In genomic region chr13:64573711-64574110, GRCm38 (mm10) we compare ENCODE assay signal across 9 mouse cellular contexts.
DNase-seq lines count a peak whose midpoint lies in the region; ATAC-seq and TF ChIP-seq lines count a peak whose summit lies in the region.
"Had no signal": no experiment of that assay in that cellular context is flagged by ENCODE, and none has a peak within 500 bp of the region (broad histone marks: within the 10 kb centered on the region; RNA-seq: fewer than 3 reads in every experiment).

No protein-coding gene starts in this region.

- WGBS in kidney, embryonic 16.5 days: 58% methylated on average over 2 of the region's 2 CpGs

- H3K27me3 ChIP-seq in kidney, embryonic 16.5 days (ENCODE audit: insufficient read depth, low read length): no peaks in the 10 kb centered on the region

- no peak overlapping the region for H3K4me2 ChIP-seq in kidney, embryonic 16.5 days (replicated peaks; ENCODE audit: low read depth, low read length)

- peak; percentile 39; the same call in 1 of the 2 replicates for ATAC-seq in kidney, embryonic 16.5 days (ENCODE audit: low FRiP score, low TSS enrichment)

- no peak overlapping the region for H3K27ac ChIP-seq in gastrocnemius, adult 2 months
- H3K27ac ChIP-seq in kidney, embryonic 16.5 days (ENCODE audit: low read length): no peak overlapping the region
- H3K27ac ChIP-seq: macrophage had no signal

- no peak for DNase-seq in gastrocnemius, adult 2 months
- no peak for DNase-seq in gastrocnemius, postnatal 14 days
- peak; percentile 7 for DNase-seq in urinary bladder, postnatal 25 days (ENCODE audit: low spot score)
- no peak for DNase-seq in urinary bladder, postnatal 4 days (ENCODE audit: low spot score in 2 of 2)
- DNase-seq in retina, postnatal 1 day: peak; percentile 24
- no peak for DNase-seq in thymus, postnatal 4 days
- no peak for DNase-seq in left cerebral cortex, postnatal 4 days

- no peaks in the 10 kb centered on the region for H3K36me3 ChIP-seq in kidney, embryonic 16.5 days (ENCODE audit: insufficient read depth, low read length)

- intact Hi-C loops in gastrocnemius, adult 2 months (cut with DNase I): no loop called here
- intact Hi-C loops in gastrocnemius, postnatal 14 days (cut with DNase I; ENCODE audit: low total_unique reads): no loop called here
- intact Hi-C loops in left cerebral cortex, postnatal 4 days (cut with DNase I): no loop called here

- H3K9ac ChIP-seq in kidney, embryonic 16.5 days (replicated peaks; ENCODE audit: low read length): no peak overlapping the region

- H3K9me3 ChIP-seq in kidney, embryonic 16.5 days (ENCODE audit: low read length): no peaks in the 10 kb centered on the region

- peak; percentile 18; the same call in 1 of the 2 replicates for TF ChIP-seq CTCF in gastrocnemius, adult 2 months (IDR thresholded peaks at IDR 0.05)

- H3K4me3 ChIP-seq in gastrocnemius, adult 2 months: no peak overlapping the region
- no peak overlapping the region for H3K4me3 ChIP-seq in kidney, embryonic 16.5 days (ENCODE audit: low read length)

- no peaks in the 10 kb centered on the region for H3K4me1 ChIP-seq in kidney, embryonic 16.5 days (ENCODE audit: insufficient read depth, low read length)

Comparison
In these comparisons a context has a peak if more than half of its experiments do, and no peak if none do; other contexts are left out.
1. DNase-seq: peak in urinary bladder, postnatal 25 days (single experiment) and retina, postnatal 1 day (single experiment); none in gastrocnemius, adult 2 months (single experiment), gastrocnemius, postnatal 14 days (single experiment), urinary bladder, postnatal 4 days (0 of 2), thymus, postnatal 4 days (single experiment) and left cerebral cortex, postnatal 4 days (single experiment).